Comparison of ENCODE assay signal across 37 mouse cellular contexts in genomic region chr8:62068305-62068704, GRCm38 (mm10). TPM values are rescaled to one million over a fixed set of nuclear protein-coding genes. Genes with fewer than 3 reads are reported as not detected.
"Had no signal": no experiment of that assay in that cellular context is flagged by ENCODE, and none has a peak within 500 bp of the region (broad histone marks: within the 10 kb centered on the region; RNA-seq: fewer than 3 reads in every experiment).

No protein-coding gene starts in this region.

- H3K9me3 ChIP-seq: limb, embryonic 10.5 days; limb, embryonic 12.5 days; limb, embryonic 13.5 days; limb, embryonic 15.5 days; liver, embryonic 12.5 days; liver, embryonic 13.5 days; liver, embryonic 15.5 days; lung, embryonic 15.5 days; megakaryocyte, embryonic 14.5 days; midbrain, embryonic 10.5 days; midbrain, embryonic 12.5 days; midbrain, embryonic 13.5 days; midbrain, embryonic 15.5 days; neural tube, embryonic 12.5 days had no signal

- H3K36me3 ChIP-seq: limb, embryonic 10.5 days; limb, embryonic 12.5 days; limb, embryonic 13.5 days; limb, embryonic 15.5 days; liver, embryonic 12.5 days; liver, embryonic 13.5 days; liver, embryonic 15.5 days; lung, embryonic 15.5 days; midbrain, embryonic 10.5 days; midbrain, embryonic 12.5 days; midbrain, embryonic 13.5 days; midbrain, embryonic 15.5 days; neural tube, embryonic 12.5 days had no signal

- H3K9ac ChIP-seq: limb, embryonic 12.5 days; limb, embryonic 13.5 days; limb, embryonic 15.5 days; liver, embryonic 12.5 days; liver, embryonic 13.5 days; liver, embryonic 14.5 days; liver, embryonic 15.5 days; liver, postnatal 0 days; lung, embryonic 14.5 days; lung, embryonic 15.5 days; midbrain, embryonic 12.5 days; midbrain, embryonic 13.5 days; midbrain, embryonic 15.5 days; neural tube, embryonic 12.5 days had no signal

- H3K4me1 ChIP-seq: limb, embryonic 12.5 days; limb, embryonic 13.5 days; limb, embryonic 15.5 days; liver, embryonic 12.5 days; liver, embryonic 13.5 days; liver, embryonic 15.5 days; lung, embryonic 15.5 days; megakaryocyte, embryonic 14.5 days; midbrain, embryonic 10.5 days; midbrain, embryonic 12.5 days; midbrain, embryonic 13.5 days; midbrain, embryonic 15.5 days; neural tube, embryonic 12.5 days had no signal

- H3K27me3 ChIP-seq: limb, embryonic 12.5 days; limb, embryonic 13.5 days; limb, embryonic 15.5 days; liver, embryonic 12.5 days; liver, embryonic 13.5 days; liver, embryonic 15.5 days; lung, embryonic 15.5 days; megakaryocyte, embryonic 14.5 days; midbrain, embryonic 12.5 days; midbrain, embryonic 13.5 days; midbrain, embryonic 15.5 days; neural tube, embryonic 12.5 days had no signal

- H3K4me3 ChIP-seq: limb, embryonic 10.5 days; limb, embryonic 12.5 days; limb, embryonic 13.5 days; limb, embryonic 15.5 days; liver, embryonic 12.5 days; liver, embryonic 13.5 days; liver, embryonic 15.5 days; lung, embryonic 15.5 days; megakaryocyte, embryonic 14.5 days; midbrain, embryonic 10.5 days; midbrain, embryonic 12.5 days; midbrain, embryonic 13.5 days; midbrain, embryonic 15.5 days; myocyte; neural tube, embryonic 12.5 days had no signal

- ATAC-seq: liver, embryonic 12.5 days; liver, postnatal 0 days; lung, postnatal 0 days; midbrain, embryonic 13.5 days; midbrain, embryonic 15.5 days; midbrain, embryonic 16.5 days had no signal

- H3K4me2 ChIP-seq: limb, embryonic 12.5 days; limb, embryonic 13.5 days; limb, embryonic 15.5 days; liver, embryonic 11.5 days; liver, embryonic 12.5 days; liver, embryonic 13.5 days; liver, embryonic 15.5 days; lung, embryonic 14.5 days; lung, embryonic 15.5 days; midbrain, embryonic 11.5 days; midbrain, embryonic 12.5 days; midbrain, embryonic 13.5 days; midbrain, embryonic 15.5 days; neural tube, embryonic 12.5 days had no signal

- H3K27ac ChIP-seq: limb, embryonic 10.5 days; limb, embryonic 12.5 days; limb, embryonic 13.5 days; limb, embryonic 15.5 days; liver, embryonic 12.5 days; liver, embryonic 13.5 days; liver, embryonic 14.5 days; liver, embryonic 15.5 days; lung, embryonic 15.5 days; macrophage; midbrain, embryonic 10.5 days; midbrain, embryonic 12.5 days; midbrain, embryonic 13.5 days; midbrain, embryonic 15.5 days; neural tube, embryonic 12.5 days had no signal

- DNase-seq: left cerebral cortex, postnatal 4 days; liver; liver, embryonic 13.5 days; liver, postnatal 0 days; lung, adult 18-20 months; lung, adult 2 months; lung, embryonic 14.5 days; lung, postnatal 10 days; lung, postnatal 14 days; lung, postnatal 36 days; lung, postnatal 4 days; midbrain, embryonic 14.5 days had no signal

RNA-seq across cellular contexts. Expression of gene Anxa10, which starts 54.6 kb away (rescaled TPM):
- polyA plus RNA-seq: limb, embryonic 10.5 days; limb, embryonic 11.5 days; limb, embryonic 12.5 days; limb, embryonic 13.5 days; limb, embryonic 14.5 days; limb, embryonic 15.5 days; liver, adult 2 months; liver, embryonic 11.5 days; liver, embryonic 12.5 days; liver, embryonic 13.5 days; liver, embryonic 14.5 days; liver, embryonic 15.5 days; liver, postnatal 0 days; lung, adult 2 months; lung, embryonic 14.5 days; lung, embryonic 15.5 days; lung, embryonic 16.5 days; lung, postnatal 0 days; macrophage; midbrain, embryonic 10.5 days; midbrain, embryonic 11.5 days; midbrain, embryonic 12.5 days; midbrain, embryonic 13.5 days; midbrain, embryonic 14.5 days; midbrain, embryonic 15.5 days; midbrain, embryonic 16.5 days; myocyte; neural tube, embryonic 11.5 days; neural tube, embryonic 12.5 days had no signal
